Mouse (Mus musculus) right cerebral cortex, postnatal 10 days (tissue): ENCODE measurements at regions not wholly inside any gene's neighbourhood (a gene's known extent, or its start where the extent isn't known, plus 50 kb on each side); places are given as distances from the start of the nearest gene placed in this dataset.

ENCODE experiments used
- DNase-seq, 2 experiments: peaks; one replicate each; pipeline ENCODE4 v3.0.0; 2021; ENCODE audit warnings: low spot score in 2 of 2

DNA sequence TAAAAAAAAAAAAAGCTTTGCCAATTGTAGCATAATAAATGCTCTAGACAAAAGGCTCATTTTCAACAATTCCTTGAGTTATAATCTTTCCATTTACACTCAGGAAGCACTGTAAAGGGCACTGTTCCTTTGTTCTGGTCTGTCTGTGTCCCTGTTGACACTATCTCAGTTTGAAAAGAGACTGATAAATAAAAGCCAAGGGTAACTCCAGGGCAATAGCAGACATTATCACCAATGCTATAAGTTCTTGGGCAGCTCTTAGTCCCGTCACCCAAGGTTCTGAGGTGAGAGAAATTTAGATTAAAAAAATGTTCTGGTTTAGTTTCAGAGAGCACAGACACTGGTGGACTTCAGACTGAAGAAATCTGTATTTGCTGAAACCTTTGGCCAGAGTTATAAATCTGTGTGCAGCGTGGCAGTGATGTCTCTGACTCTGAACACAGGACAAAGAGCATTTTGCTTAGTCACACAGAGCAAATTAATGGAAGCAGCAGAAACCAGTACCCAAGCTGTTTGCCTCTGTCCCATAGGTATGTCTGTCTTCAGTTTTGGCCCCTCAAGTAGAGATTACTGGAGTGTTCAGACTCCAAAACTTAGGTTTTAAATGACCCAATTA is 57.6 kb upstream of the Apob start:
- no peak for DNase-seq

DNA sequence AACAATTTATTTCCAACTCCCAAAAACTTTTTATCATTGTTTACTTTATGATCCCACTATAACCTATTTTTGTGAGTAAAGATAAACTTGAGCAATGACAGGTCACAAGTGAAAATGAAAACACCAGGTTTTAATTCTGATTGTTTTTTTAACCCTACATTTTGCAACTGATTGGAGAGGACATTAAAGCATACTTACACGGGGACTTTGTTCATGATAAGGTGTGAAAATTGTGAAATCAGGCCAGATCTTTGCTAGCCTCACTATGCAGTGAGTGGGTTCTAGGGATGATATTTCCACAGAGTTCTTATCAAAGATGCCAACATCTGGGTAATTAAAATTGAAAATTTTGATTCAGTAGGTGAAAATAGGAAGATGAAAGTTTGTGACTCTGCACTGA is 56.6 kb upstream of the Apob start:
- no peak for DNase-seq
